In genomic region chr7:36711766-36712165, GRCm38 (mm10) we compare ENCODE assay signal across 13 mouse cellular contexts. TPM values are rescaled to one million over a fixed set of nuclear protein-coding genes. Genes with fewer than 3 reads are reported as not detected.
DNase-seq lines count a peak whose midpoint lies in the region; ATAC-seq lines count a peak whose summit lies in the region.
"Had no signal": no experiment of that assay in that cellular context is flagged by ENCODE, and none has a peak within 500 bp of the region (broad histone marks: within the 10 kb centered on the region; RNA-seq: fewer than 3 reads in every experiment).

No protein-coding gene starts in this region.

- ATAC-seq in hindbrain, embryonic 13.5 days (ENCODE audit: low FRiP score) = no peak
- ATAC-seq in hindbrain, embryonic 12.5 days (ENCODE audit: low FRiP score) = no peak
- no peak for ATAC-seq in limb, embryonic 11.5 days (ENCODE audit: insufficient number of reproducible peaks, low FRiP score, low TSS enrichment, low read depth)

- H3K9me3 ChIP-seq in hindbrain, embryonic 13.5 days = no peaks in the 10 kb centered on the region
- H3K9me3 ChIP-seq in hindbrain, embryonic 12.5 days (replicated peaks) = no peaks in the 10 kb centered on the region
- no peaks in the 10 kb centered on the region for H3K9me3 ChIP-seq in limb, embryonic 11.5 days (ENCODE audit: control insufficient read depth, low read length)
- no peaks in the 10 kb centered on the region for H3K9me3 ChIP-seq in limb, embryonic 10.5 days (replicated peaks)
- H3K9me3 ChIP-seq: forebrain, embryonic 12.5 days; limb, embryonic 12.5 days had no signal

- no peaks in the 10 kb centered on the region for H3K36me3 ChIP-seq in hindbrain, embryonic 13.5 days
- no peaks in the 10 kb centered on the region for H3K36me3 ChIP-seq in hindbrain, embryonic 12.5 days
- no peaks in the 10 kb centered on the region for H3K36me3 ChIP-seq in limb, embryonic 11.5 days (ENCODE audit: control insufficient read depth, insufficient read depth, low read length)
- peaks cover 5% of the 10 kb centered on the region for H3K36me3 ChIP-seq in limb, embryonic 10.5 days
- H3K36me3 ChIP-seq: forebrain, embryonic 12.5 days; limb, embryonic 12.5 days had no signal

- peaks cover 55% of the 10 kb centered on the region for H3K4me1 ChIP-seq in hindbrain, embryonic 13.5 days (replicated peaks)
- H3K4me1 ChIP-seq in hindbrain, embryonic 12.5 days = peaks cover 51% of the 10 kb centered on the region
- peaks cover 21% of the 10 kb centered on the region for H3K4me1 ChIP-seq in limb, embryonic 11.5 days (ENCODE audit: control insufficient read depth, insufficient read depth, low read length)
- H3K4me1 ChIP-seq in limb, embryonic 10.5 days = peaks cover 58% of the 10 kb centered on the region

- H3K9ac ChIP-seq in hindbrain, embryonic 13.5 days = no peak overlapping the region
- no peak overlapping the region for H3K9ac ChIP-seq in hindbrain, embryonic 12.5 days
- H3K9ac ChIP-seq in limb, embryonic 11.5 days (ENCODE audit: low read length) = no peak overlapping the region
- H3K9ac ChIP-seq: limb, embryonic 12.5 days had no signal

- H3K27ac ChIP-seq in hindbrain, embryonic 13.5 days = 0 out of 2 replicates have a peak overlapping the region, but pooled peaks have one; percentile 35
- no peak overlapping the region for H3K27ac ChIP-seq in hindbrain, embryonic 12.5 days
- no peak overlapping the region for H3K27ac ChIP-seq in limb, embryonic 11.5 days (replicated peaks; ENCODE audit: low read depth, low read length)
- H3K27ac ChIP-seq in limb, embryonic 10.5 days = no peak overlapping the region
- H3K27ac ChIP-seq: limb, embryonic 12.5 days; macrophage had no signal

- 68% methylated on average over 2 of the region's 2 CpGs for WGBS in hindbrain, embryonic 13.5 days
- 62% methylated on average over 2 of the region's 2 CpGs for WGBS in hindbrain, embryonic 12.5 days
- 66% methylated on average over 2 of the region's 2 CpGs for WGBS in limb, embryonic 11.5 days
- WGBS in limb, embryonic 10.5 days = 70% methylated on average over 2 of the region's 2 CpGs

- no peaks in the 10 kb centered on the region for H3K27me3 ChIP-seq in hindbrain, embryonic 13.5 days
- H3K27me3 ChIP-seq in hindbrain, embryonic 12.5 days = no peaks in the 10 kb centered on the region
- H3K27me3 ChIP-seq in limb, embryonic 11.5 days (ENCODE audit: control insufficient read depth, insufficient read depth, low read length) = no peaks in the 10 kb centered on the region
- H3K27me3 ChIP-seq in limb, embryonic 10.5 days (ENCODE audit: low read depth, poor library complexity, severe bottlenecking) = no peaks in the 10 kb centered on the region
- H3K27me3 ChIP-seq: forebrain, embryonic 12.5 days; limb, embryonic 12.5 days had no signal

- peak; percentile 21 to 22 for DNase-seq in adrenal gland, postnatal 36 days
- DNase-seq in adrenal gland, postnatal 4 days (ENCODE audit: low spot score in 2 of 2) = no peak
- DNase-seq in limb, embryonic 11.5 days (ENCODE audit: low spot score) = peak; percentile 28
- no peak for DNase-seq in limb, embryonic 10.5 days (ENCODE audit: low spot score)
- peak; percentile 35 for DNase-seq in ES-CJ7 (ENCODE audit: low read depth, low spot score)
- no peak for DNase-seq in ovary, adult 18-20 months (ENCODE audit: low spot score)
- DNase-seq: heart, adult 11 months; thymus, postnatal 14 days had no signal

- H3K4me3 ChIP-seq in hindbrain, embryonic 13.5 days = no peak overlapping the region
- no peak overlapping the region for H3K4me3 ChIP-seq in hindbrain, embryonic 12.5 days
- H3K4me3 ChIP-seq in limb, embryonic 11.5 days (ENCODE audit: low read depth, low read length) = no peak overlapping the region
- H3K4me3 ChIP-seq in limb, embryonic 10.5 days = no peak overlapping the region
- H3K4me3 ChIP-seq: forebrain, embryonic 12.5 days; limb, embryonic 12.5 days had no signal

- no peak overlapping the region for H3K4me2 ChIP-seq in hindbrain, embryonic 13.5 days
- no peak overlapping the region for H3K4me2 ChIP-seq in hindbrain, embryonic 12.5 days (replicated peaks)
- H3K4me2 ChIP-seq in limb, embryonic 11.5 days (ENCODE audit: low read depth, severe bottlenecking) = no peak overlapping the region
- H3K4me2 ChIP-seq: forebrain, embryonic 12.5 days; limb, embryonic 12.5 days had no signal

RNA-seq across cellular contexts. Expression of gene Tshz3, which starts 13.8 kb away (rescaled TPM):
- 1 to 10 TPM; 4.4 to 4.6 TPM for total RNA-seq in adrenal gland, postnatal 36 days (2021)
- total RNA-seq in adrenal gland, postnatal 4 days (2021) = 1 to 10 TPM; 8.0 to 9.0 TPM
- polyA plus RNA-seq in hindbrain, embryonic 13.5 days (2015; fragmentation: Nextera tagmentation; extraction: Ambion mirVana) = 37.1 and 39.9 TPM in 2 replicates
- polyA plus RNA-seq in hindbrain, embryonic 12.5 days (2016; fragmentation: Nextera tagmentation; extraction: Ambion mirVana) = 25.5 and 25.7 TPM in 2 replicates
- polyA plus RNA-seq in limb, embryonic 11.5 days (2014; fragmentation: Nextera tagmentation; extraction: Ambion mirVana) = 10.9 and 11.0 TPM in 2 replicates
- 9.2 and 10.6 TPM in 2 replicates for polyA plus RNA-seq in limb, embryonic 10.5 days (2016; fragmentation: Nextera tagmentation; extraction: Ambion mirVana)
- polyA plus RNA-seq: macrophage had no signal

Comparison
In these comparisons a context has a peak if more than half of its experiments do, and no peak if none do; other contexts are left out.
1. DNase-seq: peak in adrenal gland, postnatal 36 days (2 of 2), limb, embryonic 11.5 days (single experiment) and ES-CJ7 (single experiment); none in adrenal gland, postnatal 4 days (0 of 2), limb, embryonic 10.5 days (single experiment) and ovary, adult 18-20 months (single experiment).